Mouse (Mus musculus) layer of hippocampus, adult 2 months (tissue): ENCODE data around the gene Naa80. TPM values are rescaled to one million over a fixed set of nuclear protein-coding genes. Genes with fewer than 3 reads are reported as not detected.

ENCODE experiments used
- DNase-seq, 2 experiments: peaks; one replicate each; pipeline ENCODE4 v3.0.0; 2022; ENCODE audit warnings: low spot score in 2 of 2
- H3K27ac ChIP-seq: fragments of 200-600 bp; 2 replicates; pipeline ENCODE4 v1.8.1; 2022
- H3K4me3 ChIP-seq: fragments of 200-600 bp; 2 replicates; pipeline ENCODE4 v1.8.1; 2022; ENCODE audit warnings: mild to moderate bottlenecking
- CTCF ChIP-seq: fragments of 200-600 bp; conservative IDR thresholded peaks from 2 replicates; pipeline ENCODE4 v1.8.1; 2022; ENCODE audit warnings: antibody characterized with exemption, mild to moderate bottlenecking, moderate library complexity
- long read RNA-seq, 2 experiments: library from polyadenylated mRNA; stranded (forward); transcript quantifications; one replicate each; pipeline ENCODE4 v2.0.0; 2021; ENCODE audit warnings: borderline mapping rate in 2 of 2
- total RNA-seq, 2 experiments: library from RNA; stranded (reverse); gene quantifications; 2 replicates each; pipeline ENCODE4 v1.2.3; 2021

Gene Naa80
- 10 to 100 TPM; 10.9 to 12.6 TPM for total RNA-seq
- long read RNA-seq, experiment 1, transcript Naa80-201 (2 exons, 2,053 nt), result major isoform, 5 of 5 reads
- long read RNA-seq, experiment 1, partial matches to known transcripts, result 0 of 5 reads
- long read RNA-seq, experiment 1, other reads (novel, unspliced or antisense), result 0 of 5 reads
- long read RNA-seq, experiment 2, transcript Naa80-201 (2 exons, 2,053 nt), result major isoform, 8 of 11 reads
- long read RNA-seq, experiment 2, partial matches to known transcripts, result 0 of 11 reads
- long read RNA-seq, experiment 2, other reads (novel, unspliced or antisense), result 3 of 11 reads

GRCm38 (mm10) chr9:107578587-107578986 lies at the start of gene Naa80:
Gene Naa80 (plus strand): TSS chr9:107578887.
- DNase-seq, result no peak
- Histone ChIP-seq H3K4me3 (no peak within 1 kb of the TSS), H3K27ac (peak within 1 kb of the TSS; percentile 92)
- no peak for TF ChIP-seq CTCF

- peak; percentile 65 for TF ChIP-seq CTCF
- H3K27ac ChIP-seq, result peak within 1 kb of the TSS; percentile 96
- DNase-seq, result peak; percentile 93 to 98
- peak within 1 kb of the TSS; percentile 70 for H3K4me3 ChIP-seq
Measured at GRCm38 (mm10) chr9:107533791-107534407, 44.8 kb upstream of the Naa80 start, which contains the start of gene Tmem115. Gene Tmem115 (plus strand): TSS chr9:107533945.

GRCm38 (mm10) chr9:107534408-107535202 lies 44.1 kb upstream of the Naa80 start:
- TF ChIP-seq CTCF, result no peak

GRCm38 (mm10) chr9:107538231-107538630 lies 40.5 kb upstream of the Naa80 start:
- DNase-seq, result peak; percentile 57 to 63
- H3K27ac ChIP-seq, result peak overlapping the region; percentile 49; the same call in 1 of the 2 replicates
- no peak for TF ChIP-seq CTCF
- H3K4me3 ChIP-seq, result no peak overlapping the region; the same call in 1 of the 2 replicates

More at GRCm38 (mm10) chr9:107534408-107535202, 44.1 kb upstream of the Naa80 start:
- Histone ChIP-seq H3K27ac (peak overlapping the region; percentile 96), H3K4me3 (peak overlapping the region; percentile 70)
- no peak for DNase-seq

GRCm38 (mm10) chr9:107538711-107539110 lies 40.0 kb upstream of the Naa80 start:
- Histone ChIP-seq H3K4me3 (no peak overlapping the region), H3K27ac (peak overlapping the region; percentile 49; the same call in 1 of the 2 replicates)
- TF ChIP-seq CTCF, result no peak
- DNase-seq, result no peak

GRCm38 (mm10) chr9:107539940-107540339 lies 38.7 kb upstream of the Naa80 start:
- H3K27ac ChIP-seq, result no peak overlapping the region
- TF ChIP-seq CTCF, result no peak
- no peak for DNase-seq
- no peak overlapping the region for H3K4me3 ChIP-seq

- peak; percentile 7; the same call in 1 of the 2 replicates for TF ChIP-seq CTCF
- H3K27ac ChIP-seq, result no peak overlapping the region
- no peak for DNase-seq
- no peak overlapping the region for H3K4me3 ChIP-seq
Measured at GRCm38 (mm10) chr9:107540420-107540819, 38.3 kb upstream of the Naa80 start.

- no peak for TF ChIP-seq CTCF
- DNase-seq, result no peak
- Histone ChIP-seq H3K4me3 (peak overlapping the region; percentile 70), H3K27ac (peak overlapping the region; percentile 88; the same call in 1 of the 2 replicates)
Measured at GRCm38 (mm10) chr9:107541005-107541404, 37.7 kb upstream of the Naa80 start.

GRCm38 (mm10) chr9:107541474-107542351 lies 37.0 kb upstream of the Naa80 start, which contains the start of the genes Cyb561d2 and Nprl2:
Gene Cyb561d2 (minus strand): TSS chr9:107542193.
Gene Nprl2 (plus strand): TSS chr9:107542226.
- peak within 1 kb of the TSS; percentile 88 for H3K27ac ChIP-seq
- TF ChIP-seq CTCF, result no peak
- peak within 1 kb of the TSS; percentile 70 for H3K4me3 ChIP-seq
- peak; percentile 92 to 96 for DNase-seq

- Histone ChIP-seq H3K27ac (peak overlapping the region; percentile 88), H3K4me3 (peak overlapping the region; percentile 70)
- TF ChIP-seq CTCF, result no peak
- no peak for DNase-seq
Measured at GRCm38 (mm10) chr9:107542352-107542686, 36.4 kb upstream of the Naa80 start.

GRCm38 (mm10) chr9:107542721-107543120 lies 36.0 kb upstream of the Naa80 start:
- Histone ChIP-seq H3K27ac (peak overlapping the region; percentile 88), H3K4me3 (peak overlapping the region; percentile 70)
- TF ChIP-seq CTCF, result no peak
- no peak for DNase-seq

- H3K4me3 ChIP-seq, result no peak overlapping the region
- H3K27ac ChIP-seq, result no peak overlapping the region
- DNase-seq, result no peak
- no peak for TF ChIP-seq CTCF
Measured at GRCm38 (mm10) chr9:107543299-107543698, 35.4 kb upstream of the Naa80 start.
